Mouse (Mus musculus): ENCODE measurements around the gene Parva. TPM values are rescaled to one million over a fixed set of nuclear protein-coding genes. Genes with fewer than 3 reads are reported as not detected.

The Parva gene
- total and polyA plus RNA-seq, 3 experiments: 0.08 to 1.1 (median 0.15) TPM

- in situ Hi-C loops (cut with MboI; ENCODE audit: low pct_ligation_motif_present, low pct_unique_long_range_greater_than_20kb, low sequenced_read_pairs) (no loop called here), dilution Hi-C loops (cut with MboI; ENCODE audit: extremely low pct_ligation_motif_present, extremely low pct_unique_long_range_greater_than_20kb, low sequenced_read_pairs) (no loop called here)
- TF ChIP-seq BHLHE40 (IDR thresholded peaks at IDR 0.05; ENCODE audit: low read depth, low read length) (no peak), MEF2A (IDR thresholded peaks at IDR 0.05; ENCODE audit: borderline replicate concordance, low read depth, low read length) (no peak), SMC3 (IDR thresholded peaks at IDR 0.05; ENCODE audit: low read depth, low read length) (no peak), POLR2AphosphoS2 (IDR thresholded peaks at IDR 0.05; ENCODE audit: low read depth, low read length) (no peak), E2F4 (IDR thresholded peaks at IDR 0.05; ENCODE audit: insufficient replicate concordance, low read depth, low read length) (no peak), POLR2A (IDR thresholded peaks at IDR 0.05; ENCODE audit: low read depth, low read length) (no peak)
- Histone ChIP-seq H3K9ac (ENCODE audit: insufficient read depth, low read depth) (no peak overlapping the region), H3K4me1 (ENCODE audit: control insufficient read depth in 1 of 2, insufficient read depth in 2 of 2) (no peaks in the 10 kb centered on the region), H3K36me3 (replicated peaks in 1 of 2; ENCODE audit: control insufficient read depth in 1 of 2, insufficient read depth in 1 of 2, low read length in 1 of 2) (no peaks in the 10 kb centered on the region), H3K27ac (ENCODE audit: insufficient read depth, low read depth) (no peak overlapping the region), H3K79me2 (replicated peaks; ENCODE audit: control insufficient read depth, extremely low read depth, insufficient read depth, poor library complexity, severe bottlenecking) (no peaks in the 10 kb centered on the region), H3K9me3 (replicated peaks; ENCODE audit: low read length) (no peaks in the 10 kb centered on the region), H3K27me3 (replicated peaks) (no peaks in the 10 kb centered on the region), H3K4me3 (replicated peaks in 1 of 3; ENCODE audit: low read depth in 2 of 3, low read length in 2 of 3, poor library complexity in 1 of 3) (no peak overlapping the region), H3K4me2 (ENCODE audit: insufficient read depth, low read depth, poor library complexity, severe bottlenecking) (no peak overlapping the region)
- DNase-seq (ENCODE audit: extremely low read depth): no peak
Measured at GRCm38 (mm10) chr7:112491737-112492136, 64.4 kb downstream of the Parva start.

DNA sequence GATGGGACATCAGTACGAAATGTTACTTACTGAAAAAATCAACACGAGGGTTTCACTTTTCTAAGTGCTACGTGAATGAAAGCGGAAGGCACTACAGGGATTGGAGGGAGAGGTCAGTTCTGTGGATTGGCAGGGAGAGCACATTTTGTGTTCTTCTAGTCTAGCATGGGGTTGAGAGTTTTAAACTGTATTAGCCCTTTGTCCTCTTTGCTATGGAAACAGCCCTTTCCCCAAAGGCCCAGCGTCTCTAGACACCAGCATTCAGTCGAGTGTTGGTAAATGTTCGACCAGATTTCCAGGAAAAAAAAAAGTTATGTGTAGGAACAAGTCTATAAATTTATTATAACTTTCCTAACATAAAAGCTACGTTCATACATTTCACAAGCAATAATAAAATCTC, 68.6 kb downstream of the Parva start:
- Histone ChIP-seq H3K4me3 (replicated peaks in 1 of 3; ENCODE audit: low read depth in 2 of 3, low read length in 2 of 3, poor library complexity in 1 of 3) (no peak overlapping the region), H3K79me2 (replicated peaks; ENCODE audit: control insufficient read depth, extremely low read depth, insufficient read depth, poor library complexity, severe bottlenecking) (no peaks in the 10 kb centered on the region), H3K27me3 (replicated peaks) (no peaks in the 10 kb centered on the region), H3K27ac (ENCODE audit: insufficient read depth, low read depth) (no peak overlapping the region), H3K4me2 (ENCODE audit: insufficient read depth, low read depth, poor library complexity, severe bottlenecking) (no peak overlapping the region), H3K9me3 (replicated peaks; ENCODE audit: low read length) (no peaks in the 10 kb centered on the region), H3K36me3 (replicated peaks in 1 of 2; ENCODE audit: control insufficient read depth in 1 of 2, insufficient read depth in 1 of 2, low read length in 1 of 2) (no peaks in the 10 kb centered on the region), H3K9ac (ENCODE audit: insufficient read depth, low read depth) (no peak overlapping the region), H3K4me1 (ENCODE audit: control insufficient read depth in 1 of 2, insufficient read depth in 2 of 2) (peaks cover 2 to 33% of the 10 kb centered on the region in 2 experiments; a peak in 2 of 4 replicates)
- dilution Hi-C loops (cut with MboI; ENCODE audit: extremely low pct_ligation_motif_present, extremely low pct_unique_long_range_greater_than_20kb, low sequenced_read_pairs) (no loop called here), in situ Hi-C loops (cut with MboI; ENCODE audit: low pct_ligation_motif_present, low pct_unique_long_range_greater_than_20kb, low sequenced_read_pairs) (no loop called here)
- no peak for TF ChIP-seq MAFK (IDR thresholded peaks at IDR 0.05; ENCODE audit: insufficient replicate concordance, low read length)
- no peak for TF ChIP-seq ETS1 (conservative IDR thresholded peaks at IDR 0.05; ENCODE audit: low read depth, low read length)
- no peak for TF ChIP-seq IRF4 (IDR thresholded peaks at IDR 0.05; ENCODE audit: low read depth, low read length)
- no peak for TF ChIP-seq NELFE (IDR thresholded peaks at IDR 0.05; ENCODE audit: low read depth, low read length)
- no peak for TF ChIP-seq JUN (IDR thresholded peaks at IDR 0.05; ENCODE audit: insufficient read depth, low read depth, low read length)
- TF ChIP-seq ZMIZ1 (IDR thresholded peaks at IDR 0.05; ENCODE audit: low read depth, low read length): no peak
- no peak for TF ChIP-seq PAX5 (IDR thresholded peaks at IDR 0.05; ENCODE audit: low read length)
- TF ChIP-seq USF2 (conservative IDR thresholded peaks at IDR 0.05; ENCODE audit: low read depth, low read length): no peak
- TF ChIP-seq KAT2A (IDR thresholded peaks at IDR 0.05; ENCODE audit: insufficient replicate concordance, low read length): no peak
- TF ChIP-seq RCOR1 (conservative IDR thresholded peaks at IDR 0.05; ENCODE audit: low read depth, low read length): no peak
- no peak for TF ChIP-seq CTCF (conservative IDR thresholded peaks at IDR 0.05 in 1 of 2, IDR thresholded peaks at IDR 0.05 in 1 of 2; ENCODE audit: low read depth in 2 of 2, low read length in 2 of 2)
- no peak for TF ChIP-seq USF1 (IDR thresholded peaks at IDR 0.05; ENCODE audit: low read depth, low read length)
- TF ChIP-seq CHD1 (IDR thresholded peaks at IDR 0.05; ENCODE audit: low read depth, low read length): no peak
- TF ChIP-seq BHLHE40 (IDR thresholded peaks at IDR 0.05; ENCODE audit: low read depth, low read length): no peak
- TF ChIP-seq ELF1 (IDR thresholded peaks at IDR 0.05; ENCODE audit: low read depth, low read length): no peak
- no peak for DNase-seq (ENCODE audit: extremely low read depth)
